ENCODE assay signal across 9 mouse cellular contexts in genomic region chr9:86592676-86593668, GRCm38 (mm10). TPM values are rescaled to one million over a fixed set of nuclear protein-coding genes. Genes with fewer than 3 reads are reported as not detected.
DNase-seq lines count a peak whose midpoint lies in the region; ATAC-seq and TF ChIP-seq lines count a peak whose summit lies in the region.
"Had no signal": no experiment of that assay in that cellular context is flagged by ENCODE, and none has a peak within 500 bp of the region (broad histone marks: within the 10 kb centered on the region; RNA-seq: fewer than 3 reads in every experiment).

No protein-coding gene starts in this region.

- no peak for DNase-seq in heart, embryonic 10.5 days (ENCODE audit: low spot score)
- no peak for DNase-seq in heart, adult 8-10 months (ENCODE audit: low spot score)
- peak; percentile 62 for DNase-seq in 3T3-L1 (ENCODE audit: low read depth, low spot score)
- DNase-seq in Patski (ENCODE audit: low read depth, low spot score) = no peak
- peak; percentile 59 for DNase-seq in heart, postnatal 0 days (ENCODE audit: low spot score)
- no peak for DNase-seq in liver
- no peak for DNase-seq in kidney, adult 18-20 months

- H3K4me2 ChIP-seq in heart, postnatal 0 days (ENCODE audit: low read depth, low read length) = peak overlapping the region; percentile 44
- H3K4me2 ChIP-seq: liver, embryonic 15.5 days had no signal

- peaks cover 18% of the 10 kb centered on the region for H3K4me1 ChIP-seq in heart, embryonic 10.5 days
- peaks cover 9% of the 10 kb centered on the region; the same call in 1 of the 2 replicates for H3K4me1 ChIP-seq in heart, postnatal 0 days (ENCODE audit: control insufficient read depth, insufficient read depth)
- H3K4me1 ChIP-seq: liver, embryonic 15.5 days had no signal

- no peak overlapping the region for H3K9ac ChIP-seq in heart, postnatal 0 days (replicated peaks; ENCODE audit: low read depth, low read length)
- H3K9ac ChIP-seq: liver, embryonic 15.5 days had no signal

- WGBS in heart, embryonic 10.5 days = 65% methylated on average over 19 of the region's 19 CpGs
- 54% methylated on average over 19 of the region's 19 CpGs for whole genome bisulfite sequencing in heart, postnatal 0 days

- TF ChIP-seq EP300 in heart, postnatal 0 days (IDR thresholded peaks at IDR 0.05; ENCODE audit: low read depth) = no peak

- TF ChIP-seq CTCF in Patski (IDR thresholded peaks at IDR 0.05) = peak; percentile 43
- peak; percentile 73 for TF ChIP-seq CTCF in heart, postnatal 0 days (IDR thresholded peaks at IDR 0.05; ENCODE audit: low read depth)

- in situ Hi-C loops in Patski (cut with MboI; ENCODE audit: low pct_unique_long_range_greater_than_20kb) = loop anchor here (5.0 kb wide), 1 partner anchor 154 kb away; no protein-coding TSS in a partner anchor

- H3K27me3 ChIP-seq in heart, embryonic 10.5 days (ENCODE audit: insufficient read depth, poor library complexity, severe bottlenecking) = no peaks in the 10 kb centered on the region
- H3K27me3 ChIP-seq in Patski = no peaks in the 10 kb centered on the region
- H3K27me3 ChIP-seq in heart, postnatal 0 days (ENCODE audit: control insufficient read depth, insufficient read depth, low read length) = no peaks in the 10 kb centered on the region
- H3K27me3 ChIP-seq: liver, embryonic 15.5 days had no signal

- no peak overlapping the region for H3K4me3 ChIP-seq in heart, embryonic 10.5 days
- peak overlapping the region; percentile 2; the same call in 1 of the 2 replicates for H3K4me3 ChIP-seq in heart, postnatal 0 days (ENCODE audit: low read depth, low read length)
- H3K4me3 ChIP-seq: liver, embryonic 15.5 days had no signal

- no peak for ATAC-seq in Patski
- no peak for ATAC-seq in heart, postnatal 0 days (ENCODE audit: insufficient read depth, low read depth)
- peak; percentile 85 for ATAC-seq in monocyte, adult 5-6 weeks (replicated peaks; ENCODE audit: insufficient number of reproducible peaks, low FRiP score, low TSS enrichment, poor library complexity, severe bottlenecking)

- H3K27ac ChIP-seq in heart, embryonic 10.5 days = peak overlapping the region; percentile 72; the same call in 1 of the 2 replicates
- no peak overlapping the region for H3K27ac ChIP-seq in heart, postnatal 0 days (ENCODE audit: low read depth)
- H3K27ac ChIP-seq: liver, embryonic 15.5 days had no signal

- CTCF ChIA-PET in Patski (lab: Charles Lee) = interaction anchor here (0.6 to 1.8 kb wide), 11 partner anchors 10 to 216 kb away, joined by 3 to 10 read pairs (median 3); no protein-coding TSS in a partner anchor

- no peaks in the 10 kb centered on the region for H3K9me3 ChIP-seq in heart, embryonic 10.5 days
- H3K9me3 ChIP-seq in heart, postnatal 0 days (replicated peaks; ENCODE audit: control insufficient read depth, low read length) = no peaks in the 10 kb centered on the region
- H3K9me3 ChIP-seq: liver, embryonic 15.5 days had no signal

- peaks cover 22% of the 10 kb centered on the region for H3K36me3 ChIP-seq in heart, embryonic 10.5 days
- no peaks in the 10 kb centered on the region for H3K36me3 ChIP-seq in heart, postnatal 0 days (replicated peaks; ENCODE audit: control insufficient read depth, insufficient read depth, low read length)
- H3K36me3 ChIP-seq: liver, embryonic 15.5 days had no signal

- POLR2A ChIA-PET in Patski (lab: Charles Lee) = interaction anchor here (0.6 kb wide), 1 partner anchor 12 kb away, joined by 3 read pairs; no protein-coding TSS in a partner anchor

RNA-seq across cellular contexts. Expression of gene Rwdd2a, which starts 21.2 kb away (rescaled TPM):
- 3.8 and 4.1 TPM in 2 replicates for polyA plus RNA-seq in heart, embryonic 10.5 days (2016; fragmentation: Nextera tagmentation; extraction: Ambion mirVana)
- total RNA-seq in heart, adult 8-10 months (2022) = under 1 TPM; 0.57 to 0.97 (median 0.64) TPM
- 5.6 TPM for polyA plus RNA-seq in Patski (2021)
- total RNA-seq in heart, postnatal 0 days (2014; rRNA removed; ENCODE audit: low replicate concordance) = not detected in 2 replicates
- polyA plus RNA-seq in heart, postnatal 0 days (2015; fragmentation: Nextera tagmentation; extraction: Ambion mirVana) = 2.2 and 2.5 TPM in 2 replicates
- total RNA-seq in monocyte, adult 5-6 weeks (2017) = 3.9 to 5.5 TPM (median 4.3 TPM) in 3 replicates

RNA-seq across cellular contexts. Expression of gene Pgm3, which starts 21.3 kb away (rescaled TPM):
- polyA plus RNA-seq in heart, embryonic 10.5 days (2016; fragmentation: Nextera tagmentation; extraction: Ambion mirVana) = 32.2 and 35.3 TPM in 2 replicates
- total RNA-seq in heart, adult 8-10 months (2022) = 1 to 10 TPM; 5.9 to 8.5 (median 7.0) TPM
- 27.6 TPM for polyA plus RNA-seq in Patski (2021)
- 6.8 and 17.2 TPM in 2 replicates for total RNA-seq in heart, postnatal 0 days (2014; rRNA removed; ENCODE audit: low replicate concordance)
- 11.9 and 12.1 TPM in 2 replicates for polyA plus RNA-seq in heart, postnatal 0 days (2015; fragmentation: Nextera tagmentation; extraction: Ambion mirVana)
- total RNA-seq in monocyte, adult 5-6 weeks (2017) = 12.2 to 14.3 TPM (median 13.7 TPM) in 3 replicates

Comparison
In these comparisons a context has a peak if more than half of its experiments do, and no peak if none do; other contexts are left out.
1. DNase-seq: peak in 3T3-L1 (single experiment) and heart, postnatal 0 days (single experiment); none in heart, embryonic 10.5 days (single experiment), heart, adult 8-10 months (single experiment), Patski (single experiment), liver (single experiment) and kidney, adult 18-20 months (single experiment).